Mouse (Mus musculus): ENCODE data around the gene Tollip. TPM values are rescaled to one million over a fixed set of nuclear protein-coding genes. Genes with fewer than 3 reads are reported as not detected.

Gene Tollip
- polyA plus RNA-seq, 1 experiment from 2014 or later: 70.0 TPM

- WGBS: 87% methylated on average over 4 of the region's 4 CpGs
These were observed 57.3 kb downstream of the Tollip start for GRCm38 (mm10) chr7:141861046-141861445.

GRCm38 (mm10) chr7:141840354-141840753 lies 78.0 kb downstream of the Tollip start:
- WGBS: 90% methylated on average over 10 of the region's 10 CpGs
- Histone ChIP-seq H3K4me1 (no peaks in the 10 kb centered on the region), H3K36me3 (no peaks in the 10 kb centered on the region), H3K9ac (replicated peaks) (no peak overlapping the region), H3K4me2 (no peak overlapping the region), H3K27ac (replicated peaks) (no peak overlapping the region), H3K4me3 (replicated peaks) (no peak overlapping the region), H3K9me3 (replicated peaks) (no peaks in the 10 kb centered on the region), H3K27me3 (replicated peaks) (no peaks in the 10 kb centered on the region)
- ATAC-seq (ENCODE audit: low FRiP score): no peak

More at GRCm38 (mm10) chr7:141861046-141861445, 57.3 kb downstream of the Tollip start:
- H3K4me1 ChIP-seq: no peaks in the 10 kb centered on the region
- no peak overlapping the region for H3K9ac ChIP-seq (replicated peaks)
- H3K36me3 ChIP-seq: no peaks in the 10 kb centered on the region
- no peak overlapping the region for H3K4me2 ChIP-seq
- no peak overlapping the region for H3K4me3 ChIP-seq (replicated peaks)
- ATAC-seq (ENCODE audit: low FRiP score): no peak
- no peak overlapping the region for H3K27ac ChIP-seq (replicated peaks)
- H3K9me3 ChIP-seq (replicated peaks): no peaks in the 10 kb centered on the region
- H3K27me3 ChIP-seq (replicated peaks): no peaks in the 10 kb centered on the region

GRCm38 (mm10) chr7:141838779-141839178 lies 79.5 kb downstream of the Tollip start, which contains the start of gene Muc5b:
TSS of gene Muc5b (plus strand) at chr7:141839070.
- Histone ChIP-seq H3K4me1 (no peaks in the 10 kb centered on the region), H3K4me3 (replicated peaks) (no peak within 1 kb of the TSS), H3K9me3 (replicated peaks) (no peaks in the 10 kb centered on the region), H3K27me3 (replicated peaks) (no peaks in the 10 kb centered on the region), H3K27ac (replicated peaks) (no peak within 1 kb of the TSS), H3K4me2 (no peak within 1 kb of the TSS), H3K36me3 (no peaks in the 10 kb centered on the region), H3K9ac (replicated peaks) (no peak within 1 kb of the TSS)
- ATAC-seq (ENCODE audit: low FRiP score): no peak
- WGBS: 65% methylated on average over 5 of the region's 5 CpGs

DNA sequence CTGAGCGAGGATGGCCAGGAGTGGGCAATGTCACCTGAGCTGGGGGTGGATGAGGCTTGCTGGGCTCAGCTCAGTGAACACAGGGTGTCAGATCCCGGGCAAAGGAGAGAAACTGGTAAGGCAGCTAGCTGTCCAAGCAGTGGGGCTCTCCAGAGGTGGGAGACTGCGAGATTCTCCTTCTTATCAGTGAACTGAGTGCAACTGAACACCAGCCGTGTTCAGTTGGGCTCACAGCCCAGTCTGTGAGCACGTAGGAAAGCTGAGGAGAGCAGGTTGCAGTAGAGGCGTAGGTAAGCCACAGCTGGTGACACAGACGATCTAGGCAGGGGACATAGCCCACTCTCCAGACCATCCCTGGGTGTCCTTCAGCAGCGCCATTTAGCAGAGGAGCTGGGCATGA lies 81.9 kb downstream of the Tollip start:
- H3K4me2 ChIP-seq: no peak overlapping the region
- no peaks in the 10 kb centered on the region for H3K9me3 ChIP-seq (replicated peaks)
- H3K9ac ChIP-seq (replicated peaks): no peak overlapping the region
- no peaks in the 10 kb centered on the region for H3K27me3 ChIP-seq (replicated peaks)
- no peaks in the 10 kb centered on the region for H3K4me1 ChIP-seq
- 89% methylated on average over 8 of the region's 8 CpGs for WGBS
- H3K36me3 ChIP-seq: no peaks in the 10 kb centered on the region
- H3K27ac ChIP-seq (replicated peaks): no peak overlapping the region
- ATAC-seq (ENCODE audit: low FRiP score): no peak
- no peak overlapping the region for H3K4me3 ChIP-seq (replicated peaks)

GRCm38 (mm10) chr7:141835941-141836340 lies 82.4 kb downstream of the Tollip start:
- 88% methylated on average over 7 of the region's 7 CpGs for WGBS
- no peaks in the 10 kb centered on the region for H3K4me1 ChIP-seq
- no peak overlapping the region for H3K27ac ChIP-seq (replicated peaks)
- no peaks in the 10 kb centered on the region for H3K27me3 ChIP-seq (replicated peaks)
- H3K4me2 ChIP-seq: no peak overlapping the region
- H3K9ac ChIP-seq (replicated peaks): no peak overlapping the region
- no peak overlapping the region for H3K4me3 ChIP-seq (replicated peaks)
- no peaks in the 10 kb centered on the region for H3K36me3 ChIP-seq
- H3K9me3 ChIP-seq (replicated peaks): no peaks in the 10 kb centered on the region
- ATAC-seq (ENCODE audit: low FRiP score): no peak

Other genes with a start within 250 kb of the Tollip start
- gene Muc2, start 228.2 kb downstream of the Tollip start, polyA plus RNA-seq (2015; fragmentation: Nextera tagmentation; extraction: Ambion mirVana): 0.29 and 0.35 TPM in 2 replicates
- gene Muc5ac, start 129.5 kb downstream of the Tollip start, polyA plus RNA-seq (2015; fragmentation: Nextera tagmentation; extraction: Ambion mirVana): 0.03 TPM in 1 of 2 replicates, not detected in the other
- gene Muc5b, start 79.4 kb downstream of the Tollip start, polyA plus RNA-seq (2015; fragmentation: Nextera tagmentation; extraction: Ambion mirVana): 0.04 and 0.08 TPM in 2 replicates
- gene Brsk2, start 31.2 kb upstream of the Tollip start, polyA plus RNA-seq (2015; fragmentation: Nextera tagmentation; extraction: Ambion mirVana): 17.5 and 20.2 TPM in 2 replicates
- 51.2 and 55.6 TPM in 2 replicates for gene Mob2, start 142.6 kb upstream of the Tollip start, polyA plus RNA-seq (2015; fragmentation: Nextera tagmentation; extraction: Ambion mirVana)
- gene Dusp8, start 177.3 kb upstream of the Tollip start, polyA plus RNA-seq (2015; fragmentation: Nextera tagmentation; extraction: Ambion mirVana): 110 and 132 TPM in 2 replicates
- 0.40 and 0.50 TPM in 2 replicates for gene Gm45618, start 202.2 kb upstream of the Tollip start, polyA plus RNA-seq (2015; fragmentation: Nextera tagmentation; extraction: Ambion mirVana)
- gene Gm39115, start 217.5 kb upstream of the Tollip start, polyA plus RNA-seq (2015; fragmentation: Nextera tagmentation; extraction: Ambion mirVana): not detected in 2 replicates
- not detected in 2 replicates for gene Gm45337, start 226.1 kb upstream of the Tollip start, polyA plus RNA-seq (2015; fragmentation: Nextera tagmentation; extraction: Ambion mirVana)
- not detected in 2 replicates for gene Gm29735, start 238.6 kb upstream of the Tollip start, polyA plus RNA-seq (2015; fragmentation: Nextera tagmentation; extraction: Ambion mirVana)
- gene Gm4553, start 247.2 kb upstream of the Tollip start, polyA plus RNA-seq (2015; fragmentation: Nextera tagmentation; extraction: Ambion mirVana): not detected in 2 replicates